Mouse (Mus musculus): ENCODE data around the gene Rnf34. TPM values are rescaled to one million over a fixed set of nuclear protein-coding genes. Genes with fewer than 3 reads are reported as not detected.
A peak's percentile ranks its signal among the peaks of the same experiment; 100 is the strongest.

Gene Rnf34
- polyA plus RNA-seq, 1 experiment = 31.7 TPM

GRCm38 (mm10) chr5:122863053-122863452 lies 13.2 kb downstream of the Rnf34 start:
- DNase-seq (ENCODE audit: extremely low spot score in 1 of 2, low spot score in 1 of 2) = no peak

- DNase-seq (ENCODE audit: extremely low spot score in 1 of 2, low spot score in 1 of 2) = no peak
These were observed 22.8 kb downstream of the Rnf34 start for GRCm38 (mm10) chr5:122872626-122873025.

GRCm38 (mm10) chr5:122873573-122873972 lies 23.7 kb downstream of the Rnf34 start:
- no peak for DNase-seq (ENCODE audit: extremely low spot score in 1 of 2, low spot score in 1 of 2)

GRCm38 (mm10) chr5:122874359-122874758 lies 24.5 kb downstream of the Rnf34 start:
- no peak for DNase-seq (ENCODE audit: extremely low spot score in 1 of 2, low spot score in 1 of 2)

- DNase-seq (ENCODE audit: extremely low spot score in 1 of 2, low spot score in 1 of 2) = no peak
These were observed 26.8 kb downstream of the Rnf34 start for GRCm38 (mm10) chr5:122876671-122877070.

GRCm38 (mm10) chr5:122880241-122880980 lies 30.6 kb downstream of the Rnf34 start:
- no peak for DNase-seq (ENCODE audit: extremely low spot score in 1 of 2, low spot score in 1 of 2)

- DNase-seq (ENCODE audit: extremely low spot score in 1 of 2, low spot score in 1 of 2) = peak in 1 of 2 experiments; percentile 82
These were observed 31.5 kb downstream of the Rnf34 start for GRCm38 (mm10) chr5:122881313-122881712.

- no peak for DNase-seq (ENCODE audit: extremely low spot score in 1 of 2, low spot score in 1 of 2)
These were observed 32.6 kb downstream of the Rnf34 start for GRCm38 (mm10) chr5:122882256-122883050.

- DNase-seq (ENCODE audit: extremely low spot score in 1 of 2, low spot score in 1 of 2) = no peak
These were observed 33.4 kb downstream of the Rnf34 start for GRCm38 (mm10) chr5:122883237-122883636.

- no peak for DNase-seq (ENCODE audit: extremely low spot score in 1 of 2, low spot score in 1 of 2)
These were observed 33.9 kb downstream of the Rnf34 start for GRCm38 (mm10) chr5:122883652-122884235.

- no peak for DNase-seq (ENCODE audit: extremely low spot score in 1 of 2, low spot score in 1 of 2)
These were observed 34.9 kb downstream of the Rnf34 start for GRCm38 (mm10) chr5:122884594-122885348.

- DNase-seq (ENCODE audit: extremely low spot score in 1 of 2, low spot score in 1 of 2) = no peak
These were observed 37.2 kb downstream of the Rnf34 start for GRCm38 (mm10) chr5:122887033-122887432.

- DNase-seq (ENCODE audit: extremely low spot score in 1 of 2, low spot score in 1 of 2) = no peak
These were observed 38.2 kb downstream of the Rnf34 start for GRCm38 (mm10) chr5:122887926-122888611.

GRCm38 (mm10) chr5:122888612-122889214 lies 38.9 kb downstream of the Rnf34 start:
- DNase-seq (ENCODE audit: extremely low spot score in 1 of 2, low spot score in 1 of 2) = no peak

GRCm38 (mm10) chr5:122890396-122890795 lies 40.5 kb downstream of the Rnf34 start:
- DNase-seq (ENCODE audit: extremely low spot score in 1 of 2, low spot score in 1 of 2) = no peak

GRCm38 (mm10) chr5:122893270-122893669 lies 43.4 kb downstream of the Rnf34 start:
- no peak for DNase-seq (ENCODE audit: extremely low spot score in 1 of 2, low spot score in 1 of 2)

GRCm38 (mm10) chr5:122894007-122894637 lies 44.3 kb downstream of the Rnf34 start:
- DNase-seq (ENCODE audit: extremely low spot score in 1 of 2, low spot score in 1 of 2) = peak; percentile 36 to 75

- no peak for DNase-seq (ENCODE audit: extremely low spot score in 1 of 2, low spot score in 1 of 2)
These were observed 45.0 kb downstream of the Rnf34 start for GRCm38 (mm10) chr5:122894821-122895220.

- DNase-seq (ENCODE audit: extremely low spot score in 1 of 2, low spot score in 1 of 2) = no peak
These were observed 48.3 kb downstream of the Rnf34 start for GRCm38 (mm10) chr5:122898153-122898552.
